Mouse (Mus musculus): ENCODE measurements around the gene Ace.

DNA sequence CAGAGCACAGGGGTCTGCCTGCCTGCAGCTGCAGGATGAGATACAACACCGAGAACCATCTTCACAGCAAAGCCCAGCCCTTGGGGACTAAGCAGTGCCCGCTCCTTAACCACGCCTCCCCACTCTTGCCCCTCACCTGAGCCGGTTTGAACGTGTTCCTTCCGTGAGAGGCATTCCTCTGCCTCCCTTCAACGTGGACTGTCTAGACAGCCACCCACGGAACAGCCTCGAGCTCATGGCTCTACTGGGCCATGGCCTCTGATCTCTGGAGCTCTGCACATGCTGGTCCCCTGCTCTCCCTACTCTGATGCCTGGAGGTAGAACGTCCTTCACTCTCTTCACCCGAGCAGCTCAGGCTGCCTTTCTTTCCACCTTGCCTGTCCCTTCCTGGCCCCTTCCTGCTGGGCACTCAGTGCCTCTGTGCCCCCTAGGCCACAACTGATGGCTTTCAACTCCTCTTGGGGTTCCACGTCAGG lies 14.8 kb upstream of the Ace start, which contains the start of gene Cyb561:
- TF ChIP-seq CTCF (IDR thresholded peaks at IDR 0.05; ENCODE audit: control insufficient read depth, insufficient read depth, insufficient read length) (no peak), CEBPB (IDR thresholded peaks at IDR 0.05; ENCODE audit: low read depth) (no peak)
